Mouse (Mus musculus) bone marrow macrophage, adult 2 months (primary cell): ENCODE data around the gene Disp2.

ENCODE experiments used
- CTCF ChIP-seq: IDR thresholded peaks from 2 replicates; pipeline ENCODE4 v1.5.1; 2012; ENCODE audit warnings: low read depth, mild to moderate bottlenecking, low read length, moderate library complexity
- POLR2A ChIP-seq: IDR thresholded peaks from 2 replicates; pipeline ENCODE4 v1.6.1; 2012; ENCODE audit warnings: mild to moderate bottlenecking, low read depth, low read length, borderline replicate concordance

DNA sequence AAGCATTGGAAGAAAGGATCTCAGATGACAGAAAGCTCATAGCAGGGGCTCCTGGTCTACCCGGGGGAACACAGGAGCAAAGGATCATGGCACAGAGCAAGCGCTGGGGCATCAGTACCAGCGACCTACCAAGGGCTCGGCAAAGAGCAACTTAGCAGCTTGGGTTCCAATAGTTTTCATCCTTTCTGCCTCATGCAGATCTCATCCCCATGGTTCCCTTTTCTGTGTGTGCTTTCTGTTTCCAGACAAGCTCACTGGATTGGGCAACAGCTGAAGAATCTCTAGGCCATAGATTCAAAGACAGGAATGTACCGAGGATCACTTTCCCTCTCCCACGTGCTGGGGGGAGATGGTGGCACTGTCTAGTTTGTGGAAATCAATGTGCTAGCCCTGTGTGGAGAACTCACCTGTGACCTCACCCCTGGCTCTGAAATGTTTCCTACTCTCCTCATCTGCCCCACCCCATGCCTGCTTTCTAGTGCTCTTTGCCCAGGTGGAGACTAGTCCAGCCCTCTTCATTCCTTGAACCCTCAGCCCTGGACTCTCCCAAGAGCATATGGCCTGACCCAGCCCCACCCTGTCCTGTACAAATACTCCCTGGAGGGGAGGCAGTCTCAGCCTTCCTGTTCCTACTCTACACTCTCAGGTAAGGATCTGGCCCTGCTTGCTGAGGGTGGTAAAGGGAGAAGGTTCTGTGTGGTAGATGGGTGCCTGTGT lies 7.2 kb upstream of the Disp2 start, which contains the start of gene Phgr1:
- TF ChIP-seq POLR2A (no peak), CTCF (no peak)
